Comparison of ENCODE assay signal across 9 mouse cellular contexts in genomic region chr1:73737083-73737482, GRCm38 (mm10).
DNase-seq lines count a peak whose midpoint lies in the region; ATAC-seq lines count a peak whose summit lies in the region.
"Had no signal": no experiment of that assay in that cellular context is flagged by ENCODE, and none has a peak within 500 bp of the region (broad histone marks: within the 10 kb centered on the region; RNA-seq: fewer than 3 reads in every experiment).

No protein-coding gene starts in this region.

- H3K4me2 ChIP-seq in forebrain, embryonic 15.5 days (replicated peaks), result no peak overlapping the region
- H3K4me2 ChIP-seq in stomach, embryonic 16.5 days (ENCODE audit: low read depth, low read length), result no peak overlapping the region

- no peak overlapping the region for H3K4me3 ChIP-seq in forebrain, embryonic 10.5 days
- no peak overlapping the region for H3K4me3 ChIP-seq in forebrain, embryonic 15.5 days
- no peak overlapping the region for H3K4me3 ChIP-seq in stomach, embryonic 16.5 days (replicated peaks; ENCODE audit: low read length)

- no peaks in the 10 kb centered on the region for H3K36me3 ChIP-seq in forebrain, embryonic 10.5 days (replicated peaks)
- H3K36me3 ChIP-seq in forebrain, embryonic 15.5 days, result no peaks in the 10 kb centered on the region
- no peaks in the 10 kb centered on the region for H3K36me3 ChIP-seq in stomach, embryonic 16.5 days (ENCODE audit: control insufficient read depth, insufficient read depth, low read length)

- no peak for ATAC-seq in forebrain, embryonic 15.5 days (replicated peaks)
- ATAC-seq in stomach, embryonic 16.5 days (ENCODE audit: insufficient read depth, low FRiP score), result peak; percentile 33; the same call in 1 of the 2 replicates

- H3K9ac ChIP-seq in forebrain, embryonic 15.5 days (replicated peaks), result no peak overlapping the region
- H3K9ac ChIP-seq in stomach, embryonic 16.5 days (ENCODE audit: low read length), result no peak overlapping the region

- no peaks in the 10 kb centered on the region for H3K9me3 ChIP-seq in forebrain, embryonic 10.5 days
- no peaks in the 10 kb centered on the region for H3K9me3 ChIP-seq in forebrain, embryonic 15.5 days
- no peaks in the 10 kb centered on the region for H3K9me3 ChIP-seq in stomach, embryonic 16.5 days (replicated peaks; ENCODE audit: control insufficient read depth, low read length)

- DNase-seq in forebrain, embryonic 10.5 days (ENCODE audit: extremely low spot score, low spot score), result no peak
- DNase-seq in retina, postnatal 1 day, result peak; percentile 6
- no peak for DNase-seq in retina, embryonic 14.5 days (ENCODE audit: low spot score)
- peak; percentile 49 to 75 for DNase-seq in kidney, adult 8-10 months
- no peak for DNase-seq in frontal cortex, postnatal 25 days (ENCODE audit: low spot score in 2 of 2)
- no peak for DNase-seq in left cerebral cortex, adult 9 months (ENCODE audit: low spot score in 2 of 2)
- DNase-seq: cerebellum, adult 9-11 months had no signal

- H3K27ac ChIP-seq in forebrain, embryonic 10.5 days, result peak overlapping the region; percentile 40; the same call in 1 of the 2 replicates
- no peak overlapping the region for H3K27ac ChIP-seq in forebrain, embryonic 15.5 days (replicated peaks)
- no peak overlapping the region for H3K27ac ChIP-seq in stomach, embryonic 16.5 days (ENCODE audit: low read length)

- H3K27me3 ChIP-seq in forebrain, embryonic 10.5 days (ENCODE audit: poor library complexity, severe bottlenecking), result no peaks in the 10 kb centered on the region
- no peaks in the 10 kb centered on the region for H3K27me3 ChIP-seq in forebrain, embryonic 15.5 days
- no peaks in the 10 kb centered on the region for H3K27me3 ChIP-seq in stomach, embryonic 16.5 days (ENCODE audit: control insufficient read depth, insufficient read depth, low read length)

- H3K4me1 ChIP-seq in forebrain, embryonic 10.5 days, result no peaks in the 10 kb centered on the region
- no peaks in the 10 kb centered on the region for H3K4me1 ChIP-seq in forebrain, embryonic 15.5 days
- no peaks in the 10 kb centered on the region for H3K4me1 ChIP-seq in stomach, embryonic 16.5 days (ENCODE audit: control insufficient read depth, insufficient read depth, low read length)

Comparison
In these comparisons a context has a peak if more than half of its experiments do, and no peak if none do; other contexts are left out.
1. DNase-seq: peak in retina, postnatal 1 day (single experiment) and kidney, adult 8-10 months (2 of 2); none in forebrain, embryonic 10.5 days (single experiment), retina, embryonic 14.5 days (single experiment), frontal cortex, postnatal 25 days (0 of 2) and left cerebral cortex, adult 9 months (0 of 2).